Mouse (Mus musculus) stomach, postnatal 0 days (tissue): Measurements from ENCODE around the gene Zic2. TPM values are rescaled to one million over a fixed set of nuclear protein-coding genes. Genes with fewer than 3 reads are reported as not detected.

Experiments
- ATAC-seq: fragments of 200-750 bp; cut with Nextera tagmentation; 2 replicates; pipeline ENCODE4 v1.8.0; 2017; ENCODE audit not compliant: low FRiP score, low TSS enrichment
- DNase-seq: peaks from one replicate; pipeline ENCODE4 v3.0.0-alpha.2; 2016; ENCODE audit warnings: low spot score
- H3K27ac ChIP-seq: fragments of 300-500 bp; sonication (generic); replicated peaks from 2 replicates; pipeline ENCODE4 v1.5.1; 2014; ENCODE audit warnings: mild to moderate bottlenecking, control low read depth
- H3K27me3 ChIP-seq: fragments of 300-500 bp; sonication (generic); 2 replicates; pipeline ENCODE4 v1.6.1; 2014; ENCODE audit warnings: low read length; ENCODE audit not compliant: control insufficient read depth, insufficient read depth
- H3K36me3 ChIP-seq: fragments of 300-500 bp; sonication (generic); 2 replicates; pipeline ENCODE4 v1.6.1; 2014; ENCODE audit warnings: low read length, mixed read lengths; ENCODE audit not compliant: control insufficient read depth, insufficient read depth
- H3K4me1 ChIP-seq: fragments of 300-500 bp; sonication (generic); replicated peaks from 2 replicates; pipeline ENCODE4 v1.6.1; 2014; ENCODE audit warnings: antibody characterized with exemption; ENCODE audit not compliant: control insufficient read depth, insufficient read depth
- H3K4me2 ChIP-seq: fragments of 300-500 bp; sonication (generic); replicated peaks from 2 replicates; pipeline ENCODE4 v1.6.1; 2014; ENCODE audit warnings: low read depth, mild to moderate bottlenecking, control low read depth, moderate library complexity
- H3K4me3 ChIP-seq: fragments of 300-500 bp; sonication (generic); 2 replicates; pipeline ENCODE4 v1.5.1; 2014; ENCODE audit warnings: low read depth, low read length, control low read depth
- H3K9ac ChIP-seq: fragments of 300-500 bp; sonication (generic); 2 replicates; pipeline ENCODE4 v1.6.1; 2014; ENCODE audit warnings: mild to moderate bottlenecking, low read length, control low read depth, mixed read lengths
- H3K9me3 ChIP-seq: fragments of 300-500 bp; sonication (generic); 2 replicates; pipeline ENCODE4 v1.6.1; 2016; ENCODE audit warnings: low read length; ENCODE audit not compliant: control insufficient read depth
- CTCF ChIP-seq: IDR thresholded peaks from 2 replicates; pipeline ENCODE4 v1.5.1; 2016; ENCODE audit warnings: antibody characterized with exemption, low read depth, mild to moderate bottlenecking, moderate library complexity
- EP300 ChIP-seq: optimal IDR thresholded peaks from 2 replicates; pipeline ENCODE3; 2016; ENCODE audit warnings: antibody characterized with exemption
- WGBS: fragments of 180-500 bp; shearing (Covaris S2); extraction: QIAGEN DNeasy Blood & Tissue Kit; methylation state at CpG from one replicate; pipeline ENCODE4 v1.1.7; 2014; 5-methylcytosine and 5-hydroxymethylcytosine counted together
- polyA plus RNA-seq: library from polyadenylated mRNA; unstranded; fragments of >200 nt; fragmentation: Nextera tagmentation; extraction: Ambion mirVana; gene quantifications from 2 replicates; pipeline ENCODE4 v1.2.1, GENCODE M21; 2015

Zic2 gene
- polyA plus RNA-seq, 1 experiment from 2014 or later, result not detected

DNA sequence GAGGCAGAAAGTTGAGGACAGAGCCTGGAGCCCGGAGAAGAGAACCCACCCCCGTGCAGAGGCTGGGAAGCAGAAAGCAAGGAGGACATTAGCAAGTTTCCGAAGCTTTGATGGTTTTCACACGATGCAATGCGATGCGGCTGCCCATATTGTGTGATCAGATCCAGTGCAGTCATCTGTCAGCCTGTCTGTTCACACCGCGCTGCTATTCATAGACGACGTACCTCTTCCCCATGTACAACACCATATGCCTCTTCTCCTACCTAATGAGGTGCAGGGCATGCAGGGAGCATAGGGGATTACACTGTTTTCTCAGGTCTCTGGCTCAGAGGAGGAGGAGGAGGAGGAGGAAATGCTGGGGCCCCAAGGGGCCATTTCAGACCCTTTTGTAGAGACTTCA is 38.4 kb upstream of the Zic2 start:
- TF ChIP-seq CTCF (no peak), EP300 (no peak)
- H3K9me3 ChIP-seq, result no peaks in the 10 kb centered on the region
- H3K9ac ChIP-seq, result no peak overlapping the region
- 67% methylated on average over 10 of the region's 10 CpGs for WGBS
- DNase-seq (no peak), ATAC-seq (no peak)
- no peaks in the 10 kb centered on the region for H3K36me3 ChIP-seq
- no peaks in the 10 kb centered on the region for H3K27me3 ChIP-seq
- H3K4me2 ChIP-seq, result no peak overlapping the region
- H3K4me1 ChIP-seq, result no peaks in the 10 kb centered on the region
- no peak overlapping the region for H3K4me3 ChIP-seq
- H3K27ac ChIP-seq, result no peak overlapping the region

DNA sequence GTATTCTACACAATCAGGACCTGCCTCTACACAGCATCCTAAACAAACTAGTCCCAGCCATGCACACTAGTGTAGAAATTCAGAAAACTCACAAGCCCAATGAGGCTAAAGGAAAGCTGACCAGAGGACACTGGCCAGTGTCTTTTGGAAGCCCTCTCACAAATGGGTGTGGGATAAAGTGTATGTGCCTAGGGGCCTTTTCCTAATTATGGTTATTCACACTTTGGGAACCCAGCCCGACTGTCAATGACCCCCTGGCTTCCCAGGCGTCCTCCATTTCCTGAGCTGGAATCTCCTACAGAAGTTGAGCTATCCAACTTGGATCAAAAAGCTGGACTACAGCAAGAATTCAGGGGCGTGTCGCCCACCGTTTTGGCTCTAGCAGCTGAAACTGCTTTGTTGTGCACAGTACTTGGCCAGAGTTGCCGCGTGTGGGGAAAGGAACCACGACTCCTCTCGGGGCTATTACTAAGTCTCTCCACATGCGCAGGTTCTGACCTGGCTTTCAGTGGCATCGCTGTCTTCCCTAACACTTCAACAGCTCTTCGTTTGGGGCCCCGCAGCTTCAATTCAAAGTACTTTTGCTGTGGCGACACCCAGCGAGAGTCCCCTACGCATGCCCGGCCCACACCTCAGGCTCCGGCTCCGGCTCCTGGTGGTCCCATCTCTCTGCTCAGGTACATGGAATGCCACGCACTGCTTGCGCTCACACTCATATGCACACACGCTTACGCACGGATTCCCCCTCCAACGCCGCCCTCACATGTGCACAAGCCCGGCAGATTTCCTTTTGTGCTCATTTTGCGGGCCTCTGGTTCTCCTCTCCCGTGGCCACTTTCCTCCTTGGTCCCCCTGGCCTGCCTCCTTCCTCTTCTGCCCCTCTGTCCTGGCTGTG is 25.4 kb upstream of the Zic2 start:
- TF ChIP-seq EP300, result no peak
- no peak for TF ChIP-seq CTCF
- ATAC-seq, result no peak
- Histone ChIP-seq H3K27ac (no peak overlapping the region), H3K9me3 (no peaks in the 10 kb centered on the region), H3K36me3 (no peaks in the 10 kb centered on the region), H3K27me3 (peaks cover 17% of the 10 kb centered on the region; the same call in 1 of the 2 replicates), H3K4me3 (peak overlapping the region; percentile 33; the same call in 1 of the 2 replicates), H3K4me2 (peak overlapping the region; percentile 55; the same call in 1 of the 2 replicates), H3K4me1 (no peaks in the 10 kb centered on the region), H3K9ac (no peak overlapping the region)
- no peak for DNase-seq
- WGBS, result 9% methylated on average over 29 of the region's 29 CpGs

DNA sequence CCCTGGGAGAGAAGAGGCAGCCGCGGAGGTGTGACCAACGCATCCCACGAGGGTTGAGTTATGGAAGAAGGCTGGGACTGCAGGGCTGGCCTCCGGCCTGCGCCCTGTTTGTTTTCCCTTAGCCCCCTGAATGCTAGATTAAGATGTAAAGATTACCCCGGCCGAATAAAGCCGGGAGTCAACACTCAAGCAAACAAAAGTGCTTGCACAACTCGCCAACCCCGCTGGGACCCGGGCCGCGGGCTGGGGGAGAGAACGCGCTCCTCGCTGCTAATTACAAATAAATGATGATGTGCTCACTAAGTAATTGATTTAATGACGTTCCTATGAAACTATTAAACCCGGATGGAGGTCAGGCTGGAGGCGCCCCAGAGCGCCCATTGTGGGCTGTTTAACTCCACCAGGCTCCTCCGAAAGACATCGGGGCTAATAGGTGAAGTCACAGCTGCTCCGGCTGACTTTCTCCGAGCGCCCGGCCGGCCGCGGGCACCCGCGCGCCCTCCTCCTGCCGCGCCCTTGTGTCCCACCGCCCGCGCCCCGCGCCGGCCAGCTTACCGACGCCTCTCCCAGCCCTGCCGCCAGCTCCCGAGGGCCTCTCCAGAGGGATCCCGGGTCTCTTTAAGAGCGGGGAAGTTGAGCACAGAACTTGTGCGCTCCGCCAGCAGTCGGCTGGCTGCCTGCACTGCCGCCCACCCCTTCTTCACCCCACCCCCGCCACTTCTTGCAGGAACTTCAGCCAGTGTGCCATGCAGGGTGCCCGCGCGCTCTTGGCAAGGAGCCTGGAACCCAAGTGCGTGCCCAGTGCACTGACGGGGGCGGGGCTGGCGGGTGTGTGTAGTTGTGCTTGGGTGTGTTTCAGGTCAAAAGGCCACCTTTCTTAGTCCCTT is 24.5 kb upstream of the Zic2 start, which contains the start of gene Gm5089:
TSS of gene Gm5089 (minus strand) at position 620 of the 887 bp plus-strand sequence.
- Histone ChIP-seq H3K9me3 (no peaks in the 10 kb centered on the region), H3K27ac (no peak within 1 kb of the TSS), H3K9ac (no peak within 1 kb of the TSS), H3K36me3 (no peaks in the 10 kb centered on the region), H3K4me1 (no peaks in the 10 kb centered on the region), H3K27me3 (peaks cover 17% of the 10 kb centered on the region; the same call in 1 of the 2 replicates), H3K4me2 (peak within 1 kb of the TSS; percentile 55), H3K4me3 (peak within 1 kb of the TSS; percentile 33)
- ATAC-seq (peak; percentile 53; the same call in 1 of the 2 replicates), DNase-seq (peak; percentile 38)
- no peak for TF ChIP-seq EP300
- TF ChIP-seq CTCF, result no peak
- WGBS, result under 1% methylated on average over 55 of the region's 59 CpGs

DNA sequence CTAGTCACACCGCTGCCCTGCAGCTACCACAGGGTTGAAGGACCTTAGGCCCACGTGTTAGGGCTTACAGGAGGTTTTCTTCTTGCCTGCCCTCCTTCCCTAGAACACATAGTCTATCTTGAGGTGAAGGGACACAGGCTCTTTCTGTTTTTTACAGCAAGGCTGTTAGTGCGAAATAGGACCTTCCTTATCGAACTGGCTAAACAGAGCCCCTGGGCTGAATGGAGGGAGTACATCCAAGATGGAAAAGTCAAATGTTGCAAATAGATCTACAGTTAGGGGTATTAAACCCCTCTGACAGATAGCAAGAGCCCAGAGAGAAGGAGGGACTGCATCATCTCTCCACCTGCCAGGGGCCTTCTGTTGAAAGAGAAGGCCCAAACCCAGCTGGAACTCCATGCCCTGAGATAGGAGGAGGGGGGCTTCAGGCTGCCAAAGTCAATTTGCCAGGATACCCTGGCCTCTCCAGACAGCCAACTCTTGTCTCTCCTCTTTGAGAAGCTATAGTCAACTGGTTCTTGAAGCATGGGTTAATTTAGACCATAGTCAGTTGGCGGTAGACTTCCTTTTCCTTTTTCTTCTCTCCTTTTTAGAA is 23.6 kb upstream of the Zic2 start:
- Histone ChIP-seq H3K36me3 (no peaks in the 10 kb centered on the region), H3K4me2 (peak overlapping the region; percentile 55; the same call in 1 of the 2 replicates), H3K9ac (no peak overlapping the region), H3K4me3 (no peak overlapping the region), H3K27me3 (peaks cover 17% of the 10 kb centered on the region; the same call in 1 of the 2 replicates), H3K27ac (no peak overlapping the region), H3K9me3 (no peaks in the 10 kb centered on the region), H3K4me1 (no peaks in the 10 kb centered on the region)
- 72% methylated on average over 5 of the region's 5 CpGs for WGBS
- DNase-seq (no peak), ATAC-seq (no peak)
- TF ChIP-seq CTCF (no peak), EP300 (no peak)

DNA sequence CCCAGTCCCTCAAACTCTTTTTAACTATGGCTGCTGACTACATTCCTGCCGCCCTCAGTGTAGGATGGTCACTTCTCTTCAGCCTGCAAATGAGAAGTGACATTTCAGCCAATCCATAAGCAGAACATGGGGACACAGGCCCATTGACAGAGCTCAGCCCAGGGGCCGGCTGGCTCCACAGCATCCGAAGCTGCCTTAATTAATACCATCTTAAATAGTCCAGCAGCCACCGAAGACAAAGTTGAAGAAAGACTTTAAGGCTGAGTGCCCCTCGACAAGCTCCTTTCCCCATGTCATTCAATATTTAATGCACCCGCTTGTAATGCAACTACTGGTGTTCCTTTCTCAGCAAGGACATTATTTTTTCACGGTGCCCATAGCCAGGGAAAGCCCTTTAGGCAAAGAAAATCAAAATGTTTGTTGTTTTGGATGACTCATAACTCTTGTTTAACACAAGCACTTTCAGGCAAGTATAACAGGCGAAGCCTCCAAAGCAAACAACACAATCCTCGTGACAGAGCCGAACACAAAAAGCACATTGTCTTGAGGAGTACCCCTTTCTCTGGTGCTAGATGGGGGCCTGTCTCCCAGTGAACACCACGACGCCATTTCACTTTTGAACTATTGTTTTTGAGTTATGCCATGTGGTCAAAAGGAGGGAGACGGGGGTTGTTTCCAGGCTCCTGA is 22.4 kb upstream of the Zic2 start:
- Histone ChIP-seq H3K27me3 (peaks cover 17% of the 10 kb centered on the region; the same call in 1 of the 2 replicates), H3K36me3 (no peaks in the 10 kb centered on the region), H3K9me3 (no peaks in the 10 kb centered on the region), H3K4me3 (no peak overlapping the region), H3K4me2 (no peak overlapping the region; the same call in 1 of the 2 replicates), H3K9ac (no peak overlapping the region), H3K4me1 (no peaks in the 10 kb centered on the region), H3K27ac (no peak overlapping the region)
- TF ChIP-seq EP300 (no peak), CTCF (no peak)
- 48% methylated on average over 13 of the region's 13 CpGs for WGBS
- ATAC-seq (no peak), DNase-seq (no peak)
